Mouse (Mus musculus) granulocyte monocyte progenitor cell, adult 5-6 weeks (primary cell): ENCODE measurements at regions not wholly inside any gene's neighbourhood (a gene's known extent, or its start where the extent isn't known, plus 50 kb on each side); places are given as distances from the start of the nearest gene placed in this dataset.

ENCODE experiments used
- ATAC-seq: replicated peaks from 2 replicates; pipeline ENCODE4 v1.8.0; 2016; ENCODE audit warnings: mild to moderate bottlenecking, moderate TSS enrichment, inconsistent platforms; ENCODE audit not compliant: poor library complexity, severe bottlenecking

GRCm38 (mm10) chr16:29981543-29981942 is 82.6 kb upstream of the Hes1 start:
- ATAC-seq, result no peak; the same call in 1 of the 2 replicates

- no peak for ATAC-seq
These were observed 81.9 kb upstream of the Hes1 start for GRCm38 (mm10) chr16:29982224-29982785.

GRCm38 (mm10) chr16:29983161-29983560 is 81.0 kb upstream of the Hes1 start:
- peak; percentile 58; the same call in 1 of the 2 replicates for ATAC-seq

- ATAC-seq, result no peak
These were observed 78.9 kb upstream of the Hes1 start for GRCm38 (mm10) chr16:29985126-29985931.

GRCm38 (mm10) chr16:29987595-29987994 is 76.6 kb upstream of the Hes1 start:
- ATAC-seq, result no peak

- ATAC-seq, result no peak
These were observed 76.2 kb upstream of the Hes1 start for GRCm38 (mm10) chr16:29987999-29988398.

GRCm38 (mm10) chr16:29989308-29989707 is 74.9 kb upstream of the Hes1 start:
- ATAC-seq, result 0 out of 2 replicates have a peak, but pooled peaks have one; percentile 15

- ATAC-seq, result no peak
These were observed 73.8 kb upstream of the Hes1 start for GRCm38 (mm10) chr16:29990393-29990792.

GRCm38 (mm10) chr16:29990795-29991587 is 73.2 kb upstream of the Hes1 start:
- peak; percentile 78 for ATAC-seq

- no peak for ATAC-seq
These were observed 72.3 kb upstream of the Hes1 start for GRCm38 (mm10) chr16:29991876-29992380.

GRCm38 (mm10) chr16:29993111-29993510 is 71.1 kb upstream of the Hes1 start:
- peak; percentile 19; the same call in 1 of the 2 replicates for ATAC-seq

GRCm38 (mm10) chr16:29993535-29993934 is 70.6 kb upstream of the Hes1 start:
- ATAC-seq, result no peak

GRCm38 (mm10) chr16:29996139-29997069 is 67.8 kb upstream of the Hes1 start:
- ATAC-seq, result no peak

GRCm38 (mm10) chr16:30000166-30000565 is 64.0 kb upstream of the Hes1 start:
- no peak for ATAC-seq

GRCm38 (mm10) chr16:30005124-30005523 is 59.1 kb upstream of the Hes1 start:
- no peak for ATAC-seq

GRCm38 (mm10) chr16:30006826-30007225 is 57.4 kb upstream of the Hes1 start:
- no peak for ATAC-seq

- peak; percentile 67 for ATAC-seq
These were observed 55.5 kb upstream of the Hes1 start for GRCm38 (mm10) chr16:30008451-30009357.

- peak; percentile 43 for ATAC-seq
These were observed 54.5 kb upstream of the Hes1 start for GRCm38 (mm10) chr16:30009521-30010186.
